Mouse (Mus musculus) bone marrow, adult 2 months (tissue): ENCODE data around the gene Col23a1. TPM values are rescaled to one million over a fixed set of nuclear protein-coding genes. Genes with fewer than 3 reads are reported as not detected.
"Not testable (repeated sequence)": the region's sequence is repeated elsewhere in the genome, so short reads cannot be mapped to it uniquely, and the experiment has no call there.

Source experiments
- H3K27ac ChIP-seq: fragments of 200-500 bp; 2 replicates; pipeline ENCODE4 v1.5.1; 2012; ENCODE audit warnings: low read depth, mild to moderate bottlenecking, control low read depth, inconsistent platforms, low read length; ENCODE audit not compliant: control insufficient read depth, poor library complexity, insufficient read depth
- H3K4me1 ChIP-seq: fragments of 200-500 bp; 2 replicates; pipeline ENCODE4 v1.6.1; 2011; ENCODE audit warnings: low read length; ENCODE audit not compliant: control insufficient read depth, insufficient read depth
- H3K4me3 ChIP-seq: fragments of 200-500 bp; replicated peaks from 2 replicates; pipeline ENCODE3; 2011; ENCODE audit warnings: mild to moderate bottlenecking, low read depth, low read length, control low read depth; ENCODE audit not compliant: control insufficient read depth
- CTCF ChIP-seq: fragments of 200-500 bp; IDR thresholded peaks from 2 replicates; pipeline ENCODE4 v1.5.1; 2011; ENCODE audit warnings: low read length, control low read depth; ENCODE audit not compliant: control insufficient read depth, insufficient read depth
- POLR2A ChIP-seq: fragments of 200-500 bp; IDR thresholded peaks from 2 replicates; pipeline ENCODE4 v1.6.1; 2011; ENCODE audit warnings: low read depth, mild to moderate bottlenecking, control low read depth, low read length, borderline replicate concordance; ENCODE audit not compliant: control insufficient read depth
- WGBS: fragments of 180-500 bp; shearing (Covaris S2); methylation state at CpG from one replicate; pipeline ENCODE4 v1.1.7; 2018; 5-methylcytosine and 5-hydroxymethylcytosine counted together
- polyA plus RNA-seq: library from polyadenylated mRNA; stranded (reverse); fragments of >200 nt; gene quantifications from 2 replicates; pipeline ENCODE4 v1.2.4, GENCODE M21; 2011; ENCODE audit warnings: low replicate concordance; ENCODE audit not compliant: missing spikeins, insufficient read depth, insufficient read length

Col23a1 gene
- polyA plus RNA-seq, 1 experiment = not detected

DNA sequence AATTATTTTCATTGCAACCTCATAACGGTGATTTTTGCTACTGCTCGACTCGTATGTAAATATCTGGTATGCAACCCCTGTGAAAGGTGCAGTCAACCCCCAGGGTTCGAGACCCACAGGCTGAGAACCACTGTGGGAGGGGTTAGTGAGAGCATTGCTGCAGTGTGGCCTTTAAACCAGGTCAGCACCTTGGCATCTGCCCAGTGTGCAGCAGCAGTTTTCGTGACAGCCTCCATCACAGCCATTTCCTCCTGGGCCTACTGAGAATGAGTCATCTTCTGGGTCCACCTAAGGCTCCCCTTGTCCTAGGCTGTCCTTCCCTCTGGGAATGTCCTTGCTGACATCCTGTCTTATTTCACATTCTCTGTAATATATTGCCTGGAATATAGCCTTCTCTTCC is 64.0 kb downstream of the Col23a1 start:
- WGBS = 72% methylated on average over 5 of the region's 5 CpGs
- no peaks in the 10 kb centered on the region for H3K4me1 ChIP-seq
- TF ChIP-seq CTCF = no peak
- no peak overlapping the region for H3K4me3 ChIP-seq
- H3K27ac ChIP-seq = no peak overlapping the region

DNA sequence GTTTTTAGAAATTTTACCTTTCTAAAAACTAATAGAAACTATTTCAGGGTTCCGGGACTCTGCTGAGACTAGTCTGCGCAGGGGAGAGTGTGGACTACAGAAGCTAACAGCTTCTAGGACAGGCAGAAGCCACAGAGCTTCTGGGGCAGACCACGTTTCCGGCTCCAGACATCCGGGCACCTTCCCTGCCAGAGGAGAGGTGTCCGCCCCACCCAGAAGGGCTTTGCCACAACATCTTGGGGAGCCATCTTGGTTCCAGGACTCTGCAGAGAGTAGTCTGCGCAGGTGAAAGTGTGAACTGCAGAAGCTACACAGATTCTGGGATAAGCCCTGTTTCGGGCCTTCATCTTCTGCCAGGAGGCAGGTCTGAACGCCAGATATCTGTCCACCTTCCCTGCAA is 69.3 kb downstream of the Col23a1 start:
- H3K4me3 ChIP-seq, H3K4me1 ChIP-seq, H3K27ac ChIP-seq: not testable (repeated sequence)
- WGBS = 83% methylated on average over 9 of the region's 9 CpGs

DNA sequence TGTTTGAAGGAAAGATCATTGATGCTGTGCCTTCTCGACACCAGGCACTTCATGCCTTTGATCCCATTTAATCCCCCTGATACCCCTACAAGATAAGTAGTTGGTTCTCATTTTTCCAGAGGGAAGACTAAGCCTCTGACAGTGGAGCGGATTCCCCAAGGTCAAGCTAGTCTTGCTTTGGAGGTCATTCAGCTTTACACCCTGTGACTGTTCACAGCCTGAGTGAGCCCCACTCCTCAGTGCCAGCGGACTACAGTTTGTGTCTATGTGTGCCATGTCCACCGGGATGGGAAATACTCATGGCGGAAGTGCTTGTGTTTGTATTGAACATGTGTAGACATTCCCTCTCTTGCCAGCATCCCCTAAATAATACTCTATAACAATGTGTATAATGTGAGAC is 74.6 kb downstream of the Col23a1 start:
- H3K4me1 ChIP-seq = peaks cover 2% of the 10 kb centered on the region; the same call in 1 of the 2 replicates
- no peak for TF ChIP-seq CTCF
- TF ChIP-seq POLR2A = no peak
- no peak overlapping the region for H3K4me3 ChIP-seq
- 79% methylated on average over 5 of the region's 5 CpGs for WGBS
- no peak overlapping the region for H3K27ac ChIP-seq

DNA sequence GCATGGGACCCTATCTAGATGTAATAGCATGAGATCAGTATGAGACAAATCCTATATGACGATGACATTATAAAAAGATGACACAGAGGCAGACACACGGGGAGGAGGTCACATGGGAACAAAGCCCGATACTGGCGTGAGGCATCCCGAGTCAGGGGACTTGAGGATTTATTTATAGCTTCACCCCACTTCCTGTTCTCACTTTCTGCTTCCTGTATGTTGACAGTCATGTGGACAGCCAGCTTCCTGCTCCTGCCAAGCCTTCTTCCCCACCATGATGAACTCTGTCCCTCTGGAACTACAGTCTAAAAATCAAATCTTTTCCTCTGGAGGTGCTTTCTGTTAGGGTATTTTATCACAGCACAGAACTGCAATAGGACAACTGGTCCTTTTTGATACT is 77.6 kb downstream of the Col23a1 start:
- H3K4me3 ChIP-seq = no peak overlapping the region
- TF ChIP-seq POLR2A (no peak), CTCF (no peak)
- H3K27ac ChIP-seq = no peak overlapping the region
- peaks cover 2% of the 10 kb centered on the region; the same call in 1 of the 2 replicates for H3K4me1 ChIP-seq
- 8% methylated on average over 5 of the region's 5 CpGs for WGBS

DNA sequence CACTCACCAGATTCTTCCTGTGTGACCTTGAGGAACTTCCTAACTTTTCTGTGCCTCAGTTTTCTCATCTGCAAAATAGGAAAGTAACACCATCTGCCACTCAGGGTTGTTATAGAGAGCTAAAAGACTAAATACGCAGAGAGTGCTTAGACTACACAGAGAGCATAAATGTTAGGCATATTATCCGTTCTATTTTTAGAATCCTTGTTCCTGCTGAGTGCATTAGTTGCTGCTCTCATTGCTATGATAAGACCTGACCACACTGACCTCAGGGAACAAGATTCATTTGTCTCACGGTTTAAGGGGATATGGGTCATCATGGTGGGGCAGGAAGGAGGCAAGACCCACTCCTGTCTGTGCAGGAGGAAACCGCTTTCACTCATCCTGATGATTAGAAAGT is 80.6 kb downstream of the Col23a1 start:
- peaks cover 2% of the 10 kb centered on the region; the same call in 1 of the 2 replicates for H3K4me1 ChIP-seq
- TF ChIP-seq POLR2A (no peak), CTCF (no peak)
- no peak overlapping the region for H3K4me3 ChIP-seq
- WGBS = 59% methylated on average over 4 of the region's 4 CpGs
- H3K27ac ChIP-seq = no peak overlapping the region

DNA sequence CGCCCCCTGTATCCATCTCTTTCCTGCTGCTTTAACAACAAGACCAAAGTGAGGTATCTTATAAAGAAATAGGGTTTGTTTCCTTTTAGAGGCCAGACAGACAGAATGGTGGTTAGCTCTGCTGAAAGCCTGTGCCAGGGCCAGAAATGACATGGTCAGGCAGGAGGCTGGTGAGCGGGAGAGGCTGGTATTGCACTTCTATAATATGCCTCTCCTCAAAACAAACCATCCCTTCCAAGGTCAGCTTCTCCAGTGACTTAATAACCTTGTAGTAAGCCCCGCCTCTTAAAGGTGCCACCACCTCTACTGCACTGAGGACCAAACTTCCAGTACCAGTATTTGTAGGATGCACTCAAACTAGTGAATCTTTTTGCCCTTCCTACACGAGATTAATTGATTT is 81.6 kb downstream of the Col23a1 start:
- Histone ChIP-seq H3K4me1 (peaks cover 2% of the 10 kb centered on the region; the same call in 1 of the 2 replicates), H3K27ac (no peak overlapping the region), H3K4me3 (no peak overlapping the region)
- TF ChIP-seq POLR2A (no peak), CTCF (no peak)
- 73% methylated on average over 4 of the region's 4 CpGs for WGBS

DNA sequence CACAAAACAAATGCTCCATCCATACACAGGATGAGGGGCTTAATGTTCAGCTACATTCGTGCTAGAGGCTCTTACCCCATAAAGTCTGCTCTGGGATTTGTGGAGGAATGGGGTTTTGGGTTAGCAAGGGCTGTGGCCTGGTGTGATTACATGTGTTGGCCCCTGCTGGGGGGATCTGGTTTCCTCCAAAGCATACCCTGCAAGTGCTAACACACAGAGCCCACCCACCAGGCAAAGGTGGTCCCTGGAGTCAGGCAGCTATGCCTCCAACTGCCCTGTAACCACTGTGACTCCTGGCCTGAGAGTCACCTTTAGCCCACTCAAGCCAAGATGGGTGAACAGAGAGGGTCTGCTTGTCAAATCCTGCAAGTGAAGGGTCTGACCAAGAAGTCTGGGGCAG is 82.2 kb downstream of the Col23a1 start:
- H3K27ac ChIP-seq = no peak overlapping the region
- WGBS = 66% methylated on average over 1 of the region's 1 CpGs
- H3K4me3 ChIP-seq = no peak overlapping the region
- H3K4me1 ChIP-seq = peaks cover 2% of the 10 kb centered on the region; the same call in 1 of the 2 replicates
- no peak for TF ChIP-seq POLR2A
- no peak for TF ChIP-seq CTCF

DNA sequence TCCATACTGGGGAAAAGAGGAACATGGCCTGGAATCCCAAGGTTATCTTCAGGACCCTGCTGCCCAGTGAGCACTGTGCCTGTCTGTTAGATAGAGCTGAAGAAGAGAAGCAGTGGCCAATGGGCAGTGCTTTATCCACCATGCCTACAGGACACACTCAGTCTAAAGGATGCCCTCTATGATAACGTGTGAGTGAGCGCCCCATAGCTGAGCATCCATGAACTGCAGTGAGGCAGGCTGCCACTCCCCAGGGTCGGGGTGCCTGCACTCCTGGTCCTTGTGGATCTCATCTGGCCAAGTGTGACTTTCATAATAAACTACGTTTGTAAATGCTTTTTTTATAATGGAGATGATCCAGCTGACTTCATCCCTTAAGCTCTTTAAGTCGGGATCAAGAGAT is 87.5 kb downstream of the Col23a1 start:
- Histone ChIP-seq H3K27ac (no peak overlapping the region), H3K4me3 (no peak overlapping the region), H3K4me1 (no peaks in the 10 kb centered on the region)
- WGBS = 67% methylated on average over 5 of the region's 5 CpGs
- TF ChIP-seq CTCF = no peak
- TF ChIP-seq POLR2A = no peak

DNA sequence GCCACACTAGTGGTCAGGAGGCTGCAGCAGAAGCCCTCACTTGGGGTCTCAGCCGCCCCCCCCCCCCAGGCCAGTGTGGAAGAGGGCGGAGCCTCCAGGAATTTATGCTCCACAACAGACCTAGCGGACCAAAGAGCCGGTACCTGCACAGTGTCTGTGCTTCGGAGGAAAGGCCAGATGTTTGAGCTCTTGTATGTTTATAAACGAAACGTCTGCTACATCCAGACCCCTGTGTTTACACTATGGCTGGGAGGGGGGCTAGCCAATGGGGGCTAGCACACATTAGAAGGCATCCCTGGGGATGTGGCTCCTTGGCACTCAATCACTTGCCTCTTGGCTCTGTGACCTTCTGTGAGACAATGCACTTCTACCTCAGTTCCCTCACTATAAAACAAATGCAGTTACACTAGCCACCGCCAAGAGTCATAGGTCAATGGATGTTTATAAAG is 99.2 kb downstream of the Col23a1 start:
- Histone ChIP-seq H3K4me1 (no peaks in the 10 kb centered on the region; the same call in 1 of the 2 replicates), H3K27ac (no peak overlapping the region), H3K4me3 (no peak overlapping the region)
- WGBS = 68% methylated on average over 8 of the region's 8 CpGs
- no peak for TF ChIP-seq POLR2A
- TF ChIP-seq CTCF = no peak

DNA sequence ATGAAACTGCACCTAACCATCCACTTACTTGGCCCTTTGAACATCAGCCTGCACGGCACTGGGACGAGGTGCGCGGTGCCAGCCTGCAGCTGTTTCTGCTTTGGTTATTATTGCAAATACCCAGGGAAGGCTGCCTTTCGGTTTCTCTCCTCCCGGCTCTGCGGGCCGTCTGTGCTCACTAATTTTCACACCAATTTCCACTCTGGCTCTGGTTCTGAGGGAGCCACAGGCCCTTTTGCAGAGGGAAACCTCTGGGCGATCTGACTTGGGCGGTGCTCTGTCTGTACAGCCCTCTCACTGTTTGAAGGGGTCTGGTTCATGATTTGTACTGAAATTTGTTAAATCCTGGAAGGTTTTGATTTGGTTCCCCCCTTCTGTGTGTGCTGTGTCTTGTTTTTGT is 100.0 kb downstream of the Col23a1 start:
- TF ChIP-seq POLR2A (no peak), CTCF (no peak)
- Histone ChIP-seq H3K4me1 (no peaks in the 10 kb centered on the region; the same call in 1 of the 2 replicates), H3K4me3 (no peak overlapping the region), H3K27ac (no peak overlapping the region)
- WGBS = 85% methylated on average over 10 of the region's 10 CpGs
